Mouse (Mus musculus): ENCODE measurements around the gene C2cd5. TPM values are rescaled to one million over a fixed set of nuclear protein-coding genes. Genes with fewer than 3 reads are reported as not detected.

The C2cd5 gene
- polyA plus RNA-seq, 1 experiment, result 57.2 TPM

DNA sequence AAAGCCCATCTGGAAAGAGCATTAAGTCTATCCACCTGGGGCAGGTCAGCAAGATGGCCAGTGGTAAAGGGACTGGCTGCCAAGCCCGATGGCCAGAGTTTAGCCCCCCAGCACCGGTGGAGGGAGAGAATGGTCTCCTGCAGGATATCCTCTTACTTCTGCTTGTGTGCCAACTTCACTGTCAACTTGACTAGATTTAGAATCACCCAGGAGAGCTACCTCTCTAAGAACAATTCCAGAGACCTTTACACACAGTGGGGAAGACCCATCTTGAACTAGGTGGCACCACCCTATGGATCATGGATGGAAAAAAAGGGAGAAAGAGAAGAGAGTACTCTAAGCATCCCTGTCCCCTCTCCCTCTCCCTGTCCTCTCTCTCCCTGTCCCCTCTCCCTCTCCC lies 107.0 kb downstream of the C2cd5 start:
- H3K36me3 ChIP-seq (ENCODE audit: control insufficient read depth, insufficient read depth, low read length, poor library complexity, severe bottlenecking), result no peaks in the 10 kb centered on the region
- H3K27me3 ChIP-seq (ENCODE audit: control insufficient read depth, insufficient read depth, low read length, poor library complexity, severe bottlenecking), result no peaks in the 10 kb centered on the region
- TF ChIP-seq EP300 (IDR thresholded peaks at IDR 0.05; ENCODE audit: insufficient read depth, low read depth, low read length), result no peak
- H3K27ac ChIP-seq (ENCODE audit: insufficient read depth, low read length), result no peak overlapping the region
- peaks cover 2% of the 10 kb centered on the region for H3K4me1 ChIP-seq (ENCODE audit: control insufficient read depth, insufficient read depth, low read length)
- H3K9ac ChIP-seq (ENCODE audit: low read depth, poor library complexity, severe bottlenecking), result no peak overlapping the region
- H3K9me3 ChIP-seq (replicated peaks; ENCODE audit: control insufficient read depth, insufficient read depth, low read length, poor library complexity, severe bottlenecking), result no peaks in the 10 kb centered on the region
- H3K4me3 ChIP-seq (ENCODE audit: low read depth, low read length), result no peak overlapping the region

- no peaks in the 10 kb centered on the region for H3K36me3 ChIP-seq (ENCODE audit: control insufficient read depth, insufficient read depth, low read length, poor library complexity, severe bottlenecking)
- no peak overlapping the region for H3K27ac ChIP-seq (ENCODE audit: insufficient read depth, low read length)
- H3K27me3 ChIP-seq (ENCODE audit: control insufficient read depth, insufficient read depth, low read length, poor library complexity, severe bottlenecking), result no peaks in the 10 kb centered on the region
- H3K4me1 ChIP-seq (ENCODE audit: control insufficient read depth, insufficient read depth, low read length), result peaks cover 2% of the 10 kb centered on the region
- H3K9me3 ChIP-seq (replicated peaks; ENCODE audit: control insufficient read depth, insufficient read depth, low read length, poor library complexity, severe bottlenecking), result no peaks in the 10 kb centered on the region
- no peak overlapping the region for H3K4me3 ChIP-seq (ENCODE audit: low read depth, low read length)
- TF ChIP-seq CTCF (IDR thresholded peaks at IDR 0.05; ENCODE audit: low read depth, low read length) (no peak), EP300 (IDR thresholded peaks at IDR 0.05; ENCODE audit: insufficient read depth, low read depth, low read length) (no peak), POLR2A (IDR thresholded peaks at IDR 0.05; ENCODE audit: insufficient read depth, low read length) (no peak)
- H3K9ac ChIP-seq (ENCODE audit: low read depth, poor library complexity, severe bottlenecking), result no peak overlapping the region
These were observed 107.8 kb downstream of the C2cd5 start for GRCm38 (mm10) chr6:142992099-142992498.

DNA sequence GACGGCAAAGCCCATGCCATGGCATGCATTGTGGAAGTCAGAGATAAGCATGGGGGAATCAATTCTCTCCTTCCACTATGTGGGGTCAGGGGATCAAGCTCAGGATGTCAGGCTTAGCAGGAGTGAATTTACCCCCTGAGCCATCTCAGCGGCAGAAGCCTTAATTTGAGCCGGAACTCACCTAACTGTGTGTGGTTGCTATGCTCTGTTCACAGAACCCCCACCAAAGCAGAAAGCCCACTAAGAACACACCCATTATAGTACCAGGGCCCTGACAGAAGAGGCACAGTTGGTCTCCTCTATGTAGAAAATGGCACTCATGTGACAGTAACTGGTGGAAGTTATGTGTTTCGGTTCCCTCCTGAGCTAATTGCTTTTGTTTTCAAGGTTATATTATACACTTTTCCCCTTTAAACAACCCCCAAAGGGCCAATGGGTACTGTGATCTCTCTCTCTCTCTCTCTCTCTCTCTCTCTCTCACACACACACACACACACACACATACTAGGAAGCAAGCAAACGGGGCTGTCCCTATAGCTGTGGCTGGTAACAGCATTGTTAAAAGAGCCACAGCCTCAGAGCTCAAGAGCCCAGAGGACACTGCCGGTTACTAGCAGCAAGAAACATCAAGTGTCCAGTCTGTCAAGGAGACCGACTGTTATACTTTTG lies 108.4 kb downstream of the C2cd5 start:
- H3K4me3 ChIP-seq (ENCODE audit: low read depth, low read length), result no peak overlapping the region
- no peaks in the 10 kb centered on the region for H3K9me3 ChIP-seq (replicated peaks; ENCODE audit: control insufficient read depth, insufficient read depth, low read length, poor library complexity, severe bottlenecking)
- H3K4me1 ChIP-seq (ENCODE audit: control insufficient read depth, insufficient read depth, low read length), result peaks cover 2% of the 10 kb centered on the region
- no peak overlapping the region for H3K9ac ChIP-seq (ENCODE audit: low read depth, poor library complexity, severe bottlenecking)
- TF ChIP-seq POLR2A (IDR thresholded peaks at IDR 0.05; ENCODE audit: insufficient read depth, low read length) (no peak), EP300 (IDR thresholded peaks at IDR 0.05; ENCODE audit: insufficient read depth, low read depth, low read length) (no peak), CTCF (IDR thresholded peaks at IDR 0.05; ENCODE audit: low read depth, low read length) (no peak)
- H3K27ac ChIP-seq (ENCODE audit: insufficient read depth, low read length), result no peak overlapping the region
- H3K36me3 ChIP-seq (ENCODE audit: control insufficient read depth, insufficient read depth, low read length, poor library complexity, severe bottlenecking), result no peaks in the 10 kb centered on the region
- no peaks in the 10 kb centered on the region for H3K27me3 ChIP-seq (ENCODE audit: control insufficient read depth, insufficient read depth, low read length, poor library complexity, severe bottlenecking)

DNA sequence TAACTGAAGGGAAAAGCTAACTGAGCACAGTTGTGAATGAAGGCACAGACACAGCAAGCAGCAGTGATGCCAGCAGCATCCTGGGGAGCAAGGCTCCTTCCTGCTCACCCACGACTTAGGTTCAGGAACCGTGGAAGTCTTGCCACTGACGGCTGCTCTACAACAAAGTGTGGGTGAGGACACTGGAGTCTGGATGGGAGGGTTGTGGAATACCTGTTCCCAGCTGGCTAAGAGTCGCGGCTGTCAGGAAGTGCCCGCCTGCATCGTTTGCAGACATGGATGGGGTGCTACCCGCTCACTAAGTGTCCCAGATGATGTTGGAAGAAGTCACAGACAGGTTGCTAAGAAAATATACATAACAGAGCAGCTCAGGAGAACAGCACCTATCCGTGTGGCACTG lies 109.4 kb downstream of the C2cd5 start:
- Histone ChIP-seq H3K9ac (ENCODE audit: low read depth, poor library complexity, severe bottlenecking) (no peak overlapping the region), H3K9me3 (replicated peaks; ENCODE audit: control insufficient read depth, insufficient read depth, low read length, poor library complexity, severe bottlenecking) (peaks cover 1% of the 10 kb centered on the region; the same call in 1 of the 2 replicates), H3K4me1 (ENCODE audit: control insufficient read depth, insufficient read depth, low read length) (peaks cover 2% of the 10 kb centered on the region), H3K27me3 (ENCODE audit: control insufficient read depth, insufficient read depth, low read length, poor library complexity, severe bottlenecking) (no peaks in the 10 kb centered on the region), H3K27ac (ENCODE audit: insufficient read depth, low read length) (no peak overlapping the region), H3K4me3 (ENCODE audit: low read depth, low read length) (no peak overlapping the region), H3K36me3 (ENCODE audit: control insufficient read depth, insufficient read depth, low read length, poor library complexity, severe bottlenecking) (no peaks in the 10 kb centered on the region)
- TF ChIP-seq POLR2A (IDR thresholded peaks at IDR 0.05; ENCODE audit: insufficient read depth, low read length) (no peak), CTCF (IDR thresholded peaks at IDR 0.05; ENCODE audit: low read depth, low read length) (no peak), EP300 (IDR thresholded peaks at IDR 0.05; ENCODE audit: insufficient read depth, low read depth, low read length) (no peak)

GRCm38 (mm10) chr6:142989495-142989894 lies 110.4 kb downstream of the C2cd5 start:
- Histone ChIP-seq H3K4me1 (ENCODE audit: control insufficient read depth, insufficient read depth, low read length) (peaks cover 2% of the 10 kb centered on the region), H3K27ac (ENCODE audit: insufficient read depth, low read length) (no peak overlapping the region), H3K36me3 (ENCODE audit: control insufficient read depth, insufficient read depth, low read length, poor library complexity, severe bottlenecking) (no peaks in the 10 kb centered on the region), H3K9me3 (replicated peaks; ENCODE audit: control insufficient read depth, insufficient read depth, low read length, poor library complexity, severe bottlenecking) (peaks cover 4% of the 10 kb centered on the region; the same call in 1 of the 2 replicates), H3K9ac (ENCODE audit: low read depth, poor library complexity, severe bottlenecking) (no peak overlapping the region), H3K27me3 (ENCODE audit: control insufficient read depth, insufficient read depth, low read length, poor library complexity, severe bottlenecking) (no peaks in the 10 kb centered on the region), H3K4me3 (ENCODE audit: low read depth, low read length) (no peak overlapping the region)
- TF ChIP-seq EP300 (IDR thresholded peaks at IDR 0.05; ENCODE audit: insufficient read depth, low read depth, low read length), result no peak
- no peak for TF ChIP-seq CTCF (IDR thresholded peaks at IDR 0.05; ENCODE audit: low read depth, low read length)
- TF ChIP-seq POLR2A (IDR thresholded peaks at IDR 0.05; ENCODE audit: insufficient read depth, low read length), result no peak

DNA sequence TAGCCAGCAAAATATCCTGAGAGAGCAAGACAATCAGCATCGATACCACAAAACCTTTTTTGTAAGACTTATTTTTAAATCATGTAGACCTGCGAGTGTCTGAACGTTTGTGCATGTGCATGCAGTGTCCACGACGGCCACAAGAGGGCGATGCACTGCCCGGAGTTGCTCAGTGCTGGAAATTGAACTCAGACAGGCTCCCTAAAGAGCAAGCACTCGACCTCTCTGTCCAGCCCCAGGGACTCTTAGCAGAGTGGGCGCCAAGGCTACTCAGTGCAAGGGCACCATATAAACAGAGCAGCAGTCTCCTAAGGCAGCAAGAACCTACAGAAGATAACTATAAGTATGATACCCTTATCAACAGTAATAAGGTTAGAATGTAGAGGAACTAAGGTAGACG lies 111.2 kb downstream of the C2cd5 start:
- Histone ChIP-seq H3K27me3 (ENCODE audit: control insufficient read depth, insufficient read depth, low read length, poor library complexity, severe bottlenecking) (no peaks in the 10 kb centered on the region), H3K27ac (ENCODE audit: insufficient read depth, low read length) (no peak overlapping the region), H3K4me3 (ENCODE audit: low read depth, low read length) (no peak overlapping the region), H3K9ac (ENCODE audit: low read depth, poor library complexity, severe bottlenecking) (no peak overlapping the region), H3K9me3 (replicated peaks; ENCODE audit: control insufficient read depth, insufficient read depth, low read length, poor library complexity, severe bottlenecking) (peaks cover 4% of the 10 kb centered on the region; the same call in 1 of the 2 replicates), H3K36me3 (ENCODE audit: control insufficient read depth, insufficient read depth, low read length, poor library complexity, severe bottlenecking) (no peaks in the 10 kb centered on the region), H3K4me1 (ENCODE audit: control insufficient read depth, insufficient read depth, low read length) (peaks cover 2% of the 10 kb centered on the region)
- peak; percentile 98 for TF ChIP-seq CTCF (IDR thresholded peaks at IDR 0.05; ENCODE audit: low read depth, low read length)
- no peak for TF ChIP-seq POLR2A (IDR thresholded peaks at IDR 0.05; ENCODE audit: insufficient read depth, low read length)
- TF ChIP-seq EP300 (IDR thresholded peaks at IDR 0.05; ENCODE audit: insufficient read depth, low read depth, low read length), result peak; percentile 52; the same call in 1 of the 2 replicates

All from ES-Bruce4 (cell line).